Comparison of ENCODE assay signal across 8 mouse cellular contexts in genomic region chr17:35865481-35866280, GRCm38 (mm10). TPM values are rescaled to one million over a fixed set of nuclear protein-coding genes. Genes with fewer than 3 reads are reported as not detected.
DNase-seq lines count a peak whose midpoint lies in the region; ATAC-seq lines count a peak whose summit lies in the region.

Gene Ppp1r18, plus strand, starts transcription at chr17:35865593.

- DNase-seq in layer of hippocampus, postnatal 10 days (ENCODE audit: low spot score in 2 of 2) = peak; percentile 58 to 61
- DNase-seq in layer of hippocampus, adult 18-20 months (ENCODE audit: low spot score in 2 of 2) = no peak
- peak; percentile 89 for DNase-seq in gastrocnemius, postnatal 14 days
- peak; percentile 72 for DNase-seq in induced T-regulatory cell, adult 2 months (ENCODE audit: low read depth)
- DNase-seq in thymus, postnatal 4 days = peak; percentile 67

- H3K4me1 ChIP-seq in brown adipose tissue, adult 24 weeks (ENCODE audit: control insufficient read depth, insufficient read depth, insufficient read length, low read length) = peaks cover 3% of the 10 kb centered on the region; the same call in 1 of the 2 replicates
- peaks cover 29% of the 10 kb centered on the region for H3K4me1 ChIP-seq in liver, embryonic 16.5 days (ENCODE audit: control insufficient read depth, low read depth, low read length)
- H3K4me1 ChIP-seq in neural tube, embryonic 13.5 days (replicated peaks) = peaks cover 61% of the 10 kb centered on the region

- under 1% methylated on average over 45 of the region's 48 CpGs for WGBS in liver, embryonic 16.5 days (ENCODE audit: insufficient replicate concordance)
- under 1% methylated on average over 48 of the region's 48 CpGs for WGBS in neural tube, embryonic 13.5 days

- no peaks in the 10 kb centered on the region for H3K9me3 ChIP-seq in liver, embryonic 16.5 days (replicated peaks; ENCODE audit: control insufficient read depth, low read length)
- no peaks in the 10 kb centered on the region for H3K9me3 ChIP-seq in neural tube, embryonic 13.5 days

- peak within 1 kb of the TSS; percentile 52 for H3K9ac ChIP-seq in liver, embryonic 16.5 days (ENCODE audit: low read depth, low read length)
- H3K9ac ChIP-seq in neural tube, embryonic 13.5 days = peak within 1 kb of the TSS; percentile 95

- H3K27me3 ChIP-seq in liver, embryonic 16.5 days (ENCODE audit: control insufficient read depth, insufficient read depth, low read depth, low read length) = peaks cover 61% of the 10 kb centered on the region
- H3K27me3 ChIP-seq in neural tube, embryonic 13.5 days = no peaks in the 10 kb centered on the region

- no peaks in the 10 kb centered on the region for H3K36me3 ChIP-seq in liver, embryonic 16.5 days (ENCODE audit: control insufficient read depth, insufficient read depth)
- peaks cover 6% of the 10 kb centered on the region for H3K36me3 ChIP-seq in neural tube, embryonic 13.5 days

- peak within 1 kb of the TSS; percentile 99 for H3K27ac ChIP-seq in brown adipose tissue, adult 24 weeks (replicated peaks; ENCODE audit: low read depth, low read length)
- peak within 1 kb of the TSS; percentile 78 for H3K27ac ChIP-seq in liver, embryonic 16.5 days (ENCODE audit: low read length)
- peak within 1 kb of the TSS; percentile 98 for H3K27ac ChIP-seq in neural tube, embryonic 13.5 days (replicated peaks)

- H3K4me3 ChIP-seq in brown adipose tissue, adult 24 weeks (ENCODE audit: insufficient read depth, low read depth, low read length) = peak within 1 kb of the TSS; percentile 78
- peak within 1 kb of the TSS; percentile 57 for H3K4me3 ChIP-seq in liver, embryonic 16.5 days (ENCODE audit: low read depth, low read length)
- H3K4me3 ChIP-seq in neural tube, embryonic 13.5 days = peak within 1 kb of the TSS; percentile 81

- intact Hi-C loops in gastrocnemius, postnatal 14 days (cut with DNase I; ENCODE audit: low total_unique reads) = no loop called here

- peak within 1 kb of the TSS; percentile 79 for H3K4me2 ChIP-seq in liver, embryonic 16.5 days (ENCODE audit: low read depth, low read length)
- peak within 1 kb of the TSS; percentile 100 for H3K4me2 ChIP-seq in neural tube, embryonic 13.5 days

- ATAC-seq in liver, embryonic 16.5 days (ENCODE audit: low read depth) = no peak
- peak; percentile 63 for ATAC-seq in neural tube, embryonic 13.5 days (ENCODE audit: low read depth)

RNA-seq across cellular contexts. Expression of gene Ppp1r18, which starts in this region (rescaled TPM):
- 10 to 100 TPM; 15.6 to 16.3 TPM for total RNA-seq in layer of hippocampus, postnatal 10 days (2021)
- total RNA-seq in layer of hippocampus, adult 18-20 months (2021) = 1 to 10 TPM; 7.1 to 7.6 TPM
- 7.4 and 8.8 TPM in 2 replicates for polyA plus RNA-seq in brown adipose tissue, adult 24 weeks (2012; ENCODE audit: insufficient read depth, insufficient read length, missing spikeins)
- 10 to 100 TPM; 13.4 to 13.7 TPM for total RNA-seq in gastrocnemius, postnatal 14 days (2021)
- polyA plus RNA-seq in liver, embryonic 16.5 days (2015; fragmentation: Nextera tagmentation; extraction: Ambion mirVana) = 10.5 and 14.2 TPM in 2 replicates
- polyA plus RNA-seq in neural tube, embryonic 13.5 days (2015; fragmentation: Nextera tagmentation; extraction: Ambion mirVana) = 28.9 and 33.6 TPM in 2 replicates

Comparison
In these comparisons a context has a peak if more than half of its experiments do, and no peak if none do; other contexts are left out.
1. DNase-seq: peak in layer of hippocampus, postnatal 10 days (2 of 2), gastrocnemius, postnatal 14 days (single experiment), induced T-regulatory cell, adult 2 months (single experiment) and thymus, postnatal 4 days (single experiment); none in layer of hippocampus, adult 18-20 months (0 of 2).
2. Peak in every context shown above with its lines, with median percentiles within 50 percentile points of each other: H3K27ac ChIP-seq and H3K4me3 ChIP-seq.